Mouse (Mus musculus): ENCODE results near the gene Rbm47.
"Not testable (repeated sequence)": the region's sequence is repeated elsewhere in the genome, so short reads cannot be mapped to it uniquely, and the experiment has no call there.

Gene Rbm47

DNA sequence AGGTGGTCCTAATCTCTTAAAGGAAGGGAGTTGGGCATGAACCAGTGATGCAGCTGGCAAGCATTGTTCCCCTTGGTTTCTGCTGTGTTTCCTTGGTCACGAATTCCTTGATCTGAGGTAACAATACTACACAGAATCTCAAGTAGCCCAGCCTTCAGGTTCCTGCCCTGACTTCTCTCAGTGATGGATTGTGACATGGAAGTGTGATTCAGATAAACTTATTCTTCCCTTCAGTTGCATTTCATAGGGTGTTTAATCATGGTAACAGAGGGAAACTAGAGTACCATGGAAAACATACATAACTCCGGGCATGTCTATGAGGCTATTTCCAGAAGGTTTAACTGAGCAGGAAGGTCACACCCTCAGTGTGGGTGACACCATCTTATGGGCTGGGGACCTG lies at the start of gene Rbm47:
TSS of gene Rbm47 (minus strand) at position 101 of the 400 bp plus-strand sequence.
- DNase-seq, result no peak

DNA sequence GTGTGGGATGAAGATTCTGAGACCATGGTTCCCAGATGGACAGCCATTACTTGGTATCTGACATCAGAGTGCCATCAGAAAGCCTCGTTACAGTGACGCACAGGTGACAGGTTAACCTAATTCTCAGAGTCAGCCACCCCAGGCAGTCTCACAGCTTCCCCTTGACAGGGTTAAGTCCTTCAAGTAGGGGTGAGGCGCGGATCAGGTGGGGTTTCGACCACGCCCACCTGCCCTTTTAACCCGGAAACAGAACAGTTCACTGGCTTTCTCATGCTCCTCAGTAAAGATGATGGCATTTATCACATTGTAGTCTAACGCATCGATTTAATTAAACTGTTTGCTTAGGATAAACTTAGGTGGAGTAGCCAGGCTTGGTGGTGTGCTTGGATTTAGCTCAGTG lies 47.7 kb upstream of the Rbm47 start:
- no peak for DNase-seq

DNA sequence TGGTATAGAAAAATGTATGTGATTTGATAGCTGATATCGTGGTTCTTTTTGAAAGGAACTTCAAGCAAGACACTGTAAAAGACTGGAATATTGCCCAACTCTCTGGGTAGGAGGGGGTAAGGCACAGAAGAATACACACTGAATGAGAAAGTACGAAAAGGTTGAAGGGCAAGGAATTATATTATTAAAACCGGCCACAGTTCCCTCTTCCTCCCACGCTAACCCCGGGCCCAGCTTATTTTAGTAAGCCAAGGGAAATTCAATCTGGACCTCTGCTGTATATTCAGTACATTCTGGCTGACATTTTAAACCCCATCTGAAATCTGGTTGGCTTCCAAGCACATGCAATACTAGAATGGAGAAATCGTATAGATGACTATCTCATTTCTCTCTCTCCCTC lies 46.8 kb upstream of the Rbm47 start:
- no peak for DNase-seq

DNA sequence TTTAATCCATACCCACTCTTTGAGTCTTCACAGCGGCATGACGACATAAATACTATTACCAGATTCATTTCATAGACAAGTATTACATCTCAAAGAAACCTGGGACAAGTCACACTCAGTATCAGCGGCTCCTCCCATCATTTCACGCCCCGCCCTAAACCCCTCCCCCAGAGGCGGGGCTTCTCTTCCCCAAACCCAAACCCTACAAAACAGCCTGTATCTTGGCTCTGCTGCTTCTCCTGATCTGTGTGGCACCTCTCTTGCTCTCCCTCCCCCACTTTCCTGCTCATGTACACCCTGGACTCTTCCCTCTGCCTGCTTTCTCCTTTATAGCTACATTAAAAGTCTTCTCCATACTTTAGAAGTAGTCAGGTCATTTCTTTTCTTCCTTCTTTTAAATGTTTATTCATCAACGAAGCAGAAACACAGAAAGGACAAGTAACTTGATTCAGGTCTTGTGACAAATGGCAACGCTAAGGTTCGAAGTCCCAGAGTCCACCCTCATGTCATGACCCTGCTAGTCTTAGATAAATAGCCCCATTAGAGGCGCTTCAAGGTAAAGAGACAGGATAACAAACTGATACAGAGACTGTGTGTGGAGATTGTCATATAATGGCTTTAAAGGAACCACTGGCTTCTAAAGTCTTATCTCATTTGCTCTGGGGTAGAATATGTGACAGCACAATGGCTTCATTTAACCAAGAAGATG lies 42.8 kb upstream of the Rbm47 start:
- no peak for DNase-seq

GRCm38 (mm10) chr5:66214395-66214935 lies 41.5 kb upstream of the Rbm47 start:
- DNase-seq, result no peak

DNA sequence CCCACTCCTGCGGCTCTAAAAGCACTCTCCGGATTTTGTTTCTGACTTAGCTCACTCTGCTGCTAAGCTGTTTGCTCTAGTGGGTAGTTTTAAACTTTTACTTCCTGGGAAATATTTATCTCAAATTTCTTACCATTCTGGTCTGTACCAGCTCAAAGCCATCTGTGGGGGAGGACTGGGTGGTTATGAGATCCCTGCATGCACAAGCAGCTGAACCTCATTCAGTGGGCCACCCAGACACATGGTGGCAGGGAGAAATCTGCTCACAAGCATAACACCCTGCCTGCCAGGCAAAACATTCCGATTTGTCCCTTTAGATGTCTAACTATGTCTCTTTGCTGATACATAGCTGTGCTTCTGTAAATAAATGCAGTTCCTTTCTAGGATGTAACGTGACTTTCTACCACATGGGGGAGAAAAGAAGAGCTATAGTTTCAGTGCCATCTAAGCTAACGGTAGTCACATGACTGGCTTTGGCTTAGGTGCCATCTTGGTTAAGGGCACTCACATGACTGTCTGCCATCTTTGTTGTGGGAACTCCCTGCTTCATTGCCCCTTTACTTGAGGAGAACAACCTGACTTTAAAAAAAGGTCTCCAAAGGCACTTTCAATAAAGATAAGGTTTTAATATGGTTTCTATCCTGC lies 36.7 kb upstream of the Rbm47 start:
- no peak for DNase-seq

DNA sequence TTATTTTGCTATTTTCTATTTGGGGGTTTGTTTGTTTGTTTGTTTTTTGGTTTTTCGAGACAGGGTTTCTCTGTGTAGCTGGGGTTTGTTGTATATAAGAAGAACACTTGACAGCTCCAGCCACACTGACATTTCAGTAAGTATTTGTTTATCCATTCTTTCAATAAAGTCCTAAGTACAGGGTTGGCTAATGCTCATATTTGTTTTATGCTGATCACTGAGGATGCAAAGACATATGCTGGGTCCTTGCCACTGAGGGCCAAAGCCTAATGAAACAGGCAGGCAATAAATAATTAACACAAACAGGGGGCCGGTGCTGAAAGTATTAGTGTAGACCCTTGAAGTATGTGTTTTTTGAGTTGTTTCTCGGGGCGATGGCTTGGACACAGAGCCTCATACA lies 32.0 kb upstream of the Rbm47 start:
- DNase-seq, result no peak

GRCm38 (mm10) chr5:66203424-66203823 lies 30.5 kb upstream of the Rbm47 start:
- DNase-seq, result no peak

DNA sequence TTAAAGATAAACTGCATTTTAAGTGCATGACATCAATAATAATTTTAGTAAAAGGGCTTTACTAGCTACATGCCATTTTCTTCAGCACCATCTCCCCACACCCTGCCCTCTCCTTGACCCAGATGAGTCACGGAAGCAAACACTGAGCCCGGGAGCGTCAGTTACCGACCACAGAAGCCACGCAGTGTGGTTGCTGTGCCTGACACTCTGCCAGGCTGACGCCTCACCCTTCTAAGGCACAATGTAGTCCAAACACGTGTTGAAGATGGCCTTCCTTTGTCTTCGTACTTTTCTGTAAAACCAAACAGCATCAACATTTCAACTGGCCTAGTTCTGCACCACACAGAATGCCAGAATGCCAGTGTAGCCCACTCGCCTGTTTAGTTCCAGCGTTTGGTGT lies 27.1 kb upstream of the Rbm47 start:
- DNase-seq, result peak; percentile 66

- no peak for DNase-seq
Measured at GRCm38 (mm10) chr5:66195323-66195722, 22.4 kb upstream of the Rbm47 start.

GRCm38 (mm10) chr5:66193218-66193846 lies 20.4 kb upstream of the Rbm47 start:
- no peak for DNase-seq

- no peak for DNase-seq
Measured at GRCm38 (mm10) chr5:66191185-66191503, 18.2 kb upstream of the Rbm47 start.

DNA sequence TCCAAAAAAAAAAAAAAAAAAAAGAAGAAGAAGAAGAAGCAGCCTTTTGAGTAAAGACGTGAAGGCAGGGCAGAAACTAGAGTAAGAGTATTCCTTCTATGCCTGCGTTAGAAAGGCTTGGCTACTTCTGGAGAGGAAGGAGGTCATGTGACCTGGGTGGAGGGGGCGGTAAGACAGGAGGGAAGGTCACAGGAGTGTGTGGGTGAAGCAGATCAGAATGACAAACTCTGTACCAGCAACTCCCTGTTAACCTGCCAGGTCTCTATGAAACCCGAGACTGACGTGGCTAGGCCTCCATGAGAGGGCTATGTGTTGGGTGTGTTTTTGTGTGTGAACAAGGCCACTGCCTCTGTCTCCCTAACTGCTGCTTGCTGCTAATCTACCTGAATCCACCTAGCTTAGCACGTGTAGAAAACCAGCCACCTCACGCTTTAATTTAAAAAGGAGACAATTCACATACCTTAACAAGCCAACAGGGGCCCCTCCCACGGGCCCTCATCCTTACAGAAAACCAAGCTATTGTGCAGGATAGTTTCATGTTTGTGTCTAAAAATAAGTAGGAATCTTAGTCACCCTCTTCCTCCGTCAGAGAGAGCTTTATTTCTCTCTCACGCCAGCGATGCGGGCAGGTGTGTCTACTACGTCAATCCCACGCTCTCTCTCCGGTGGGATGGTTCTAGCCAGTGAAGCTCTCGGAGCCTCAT lies 17.7 kb upstream of the Rbm47 start:
- peak; percentile 5 for DNase-seq

DNA sequence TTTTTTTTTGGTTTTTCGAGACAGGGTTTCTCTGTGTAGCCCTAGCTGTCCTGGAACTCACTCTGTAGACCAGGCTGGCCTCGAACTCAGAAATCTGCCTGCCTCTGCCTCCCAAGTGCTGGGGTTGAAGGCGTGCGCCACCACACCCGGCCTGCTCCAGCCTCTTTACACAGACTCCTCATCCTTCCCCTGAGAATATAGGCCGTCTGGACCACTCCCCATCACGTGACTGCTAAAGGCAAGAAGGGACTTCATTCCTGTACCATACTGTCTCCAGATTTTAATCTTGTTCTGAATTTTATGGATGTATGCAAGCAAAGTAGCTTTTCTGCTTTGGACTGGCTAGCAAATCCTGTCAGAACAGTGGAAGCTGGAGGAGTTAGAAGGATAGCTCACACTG lies 15.7 kb upstream of the Rbm47 start:
- DNase-seq, result not testable (repeated sequence)

DNA sequence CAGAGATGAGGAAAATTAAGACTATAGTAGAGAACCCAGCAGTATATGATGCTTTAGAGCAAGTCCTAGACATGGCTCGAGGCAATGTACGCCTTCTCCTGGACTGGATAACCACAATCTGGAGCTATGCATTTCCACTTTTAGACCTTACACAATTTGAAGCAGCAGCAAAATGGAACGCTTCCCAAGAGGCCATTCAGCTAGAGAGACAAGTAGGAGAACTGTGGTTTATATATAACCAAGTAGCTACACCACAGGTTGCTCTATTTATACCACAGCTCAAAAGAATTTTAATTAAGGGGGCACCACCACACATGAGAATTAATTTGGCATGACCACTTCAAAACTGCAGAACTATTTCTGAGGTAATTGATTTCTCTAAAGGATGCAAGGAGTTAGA lies 9.2 kb upstream of the Rbm47 start:
- no peak for DNase-seq

GRCm38 (mm10) chr5:66174160-66174837 lies 1.4 kb upstream of the Rbm47 start:
- no peak for DNase-seq

DNA sequence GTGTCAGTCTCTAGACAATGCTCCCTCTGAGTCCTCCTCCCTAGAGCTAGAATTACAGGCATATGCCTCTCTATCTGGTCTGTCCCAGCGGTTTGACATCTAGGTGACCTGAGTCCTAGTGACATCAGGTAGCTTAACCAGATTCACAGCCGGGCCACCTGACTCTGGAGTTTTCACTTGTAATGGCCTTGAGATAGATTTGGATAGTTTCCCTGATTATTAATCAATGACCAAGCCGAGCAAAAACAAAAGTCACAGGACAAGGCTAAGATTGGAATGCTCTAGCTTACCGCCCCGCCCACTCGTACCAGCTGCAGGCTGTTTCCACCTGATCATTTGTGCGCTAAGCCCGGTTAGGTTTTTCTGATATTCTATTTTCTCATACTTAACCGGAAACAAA lies 2.3 kb downstream of the Rbm47 start:
- DNase-seq, result no peak

DNA sequence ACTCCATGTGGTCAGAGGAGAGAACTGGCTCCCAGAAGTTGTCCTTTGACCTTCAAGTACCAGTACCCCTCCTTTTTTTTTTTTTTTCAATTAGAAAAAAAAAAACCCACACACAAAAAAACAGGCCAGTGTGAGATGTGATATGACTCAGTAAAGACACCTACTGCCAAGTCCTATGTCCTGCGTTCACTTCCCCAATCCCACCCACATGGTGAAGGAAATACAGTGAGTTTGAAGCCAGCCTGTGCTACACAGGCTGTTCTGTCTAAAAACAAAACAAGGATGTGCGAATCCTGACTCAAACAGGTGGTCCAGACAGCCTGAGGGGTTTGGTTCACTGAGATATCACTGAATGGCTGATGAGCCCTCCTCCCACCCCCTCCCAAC lies 3.8 kb downstream of the Rbm47 start:
- no peak for DNase-seq

DNA sequence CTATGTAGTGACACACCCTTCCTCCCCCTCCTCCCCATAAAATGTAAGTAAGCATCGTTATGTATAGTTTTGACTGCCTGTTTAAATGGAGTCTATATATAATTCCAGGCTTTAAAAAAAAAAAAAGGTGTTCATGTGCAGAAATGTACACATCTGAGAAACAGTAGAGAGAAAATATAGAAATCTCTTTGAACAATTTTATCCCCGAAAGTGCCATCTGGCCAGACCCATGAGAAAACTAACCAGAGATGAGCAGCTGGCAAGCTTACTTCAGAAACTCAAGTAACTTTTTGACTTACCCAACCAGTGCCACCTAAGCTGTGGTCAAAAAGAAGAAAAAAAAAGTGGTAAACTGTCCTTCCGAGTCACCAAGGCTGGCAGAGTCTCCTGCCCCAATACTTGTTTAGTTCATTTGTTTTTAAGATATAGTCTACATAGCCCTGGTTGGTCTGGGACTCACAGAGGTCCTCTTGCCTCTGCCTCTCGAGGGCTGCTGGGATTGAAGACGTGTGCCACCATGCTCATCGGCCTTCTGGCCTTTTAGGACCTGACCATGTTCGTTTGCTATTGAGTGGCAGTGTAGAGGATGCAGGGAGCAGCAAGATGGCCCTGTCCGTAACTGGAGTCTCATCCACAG lies 4.3 kb downstream of the Rbm47 start:
- no peak for DNase-seq

- DNase-seq, result no peak
Measured at GRCm38 (mm10) chr5:66166931-66167330, 6.0 kb downstream of the Rbm47 start.

DNA sequence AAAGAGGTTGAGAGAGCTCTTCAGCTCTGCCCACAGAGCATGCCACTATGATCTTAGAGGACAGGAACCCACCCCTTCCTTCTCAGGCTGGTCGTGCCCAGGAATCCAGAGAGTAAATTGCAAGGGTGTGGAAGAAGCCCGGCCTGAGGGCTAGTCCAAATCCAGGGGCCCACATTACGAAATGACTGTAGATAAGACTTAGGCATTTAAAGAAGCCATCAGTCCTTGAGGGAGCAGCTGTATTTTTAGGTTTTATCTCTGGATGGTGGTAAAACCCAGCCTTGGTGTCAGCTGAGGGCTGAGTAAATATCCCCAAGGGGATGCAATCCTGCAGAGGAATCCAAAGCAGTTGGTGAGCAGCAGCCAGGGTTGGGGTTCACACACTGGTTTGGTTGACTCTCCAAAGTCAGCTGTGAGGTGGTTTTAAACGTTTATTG lies 6.7 kb downstream of the Rbm47 start:
- no peak for DNase-seq

DNA sequence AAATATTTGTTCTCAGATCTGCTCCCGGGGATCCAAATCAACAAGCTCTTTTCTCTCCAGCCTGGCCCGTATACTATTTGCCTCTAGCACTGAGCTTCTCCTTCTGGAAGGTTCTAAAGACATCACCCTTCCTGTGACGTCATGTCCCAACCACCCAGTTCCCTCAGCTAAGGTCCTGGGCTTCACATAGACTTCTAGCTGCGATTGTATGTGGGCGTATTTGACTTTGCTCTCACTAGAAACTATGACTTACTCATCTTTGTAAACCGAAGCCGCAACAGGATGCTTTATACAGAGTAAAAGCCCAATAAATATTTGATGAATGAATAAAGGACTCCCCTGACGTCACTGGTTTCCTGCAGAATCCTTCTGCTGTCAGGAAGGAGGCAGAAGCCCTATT lies 7.2 kb downstream of the Rbm47 start:
- no peak for DNase-seq
